Mouse (Mus musculus) layer of hippocampus, adult 11-12 months (tissue): ENCODE data around the gene Msantd2.

ENCODE experiments used
- DNase-seq: peaks from one replicate; pipeline ENCODE4 v3.0.0; 2022; ENCODE audit warnings: low spot score

The Msantd2 gene

GRCm38 (mm10) chr9:37504348-37504747, 15.2 kb downstream of the Msantd2 start:
- no peak for DNase-seq

- DNase-seq, result no peak
Measured at GRCm38 (mm10) chr9:37506023-37506422, 16.9 kb downstream of the Msantd2 start.

GRCm38 (mm10) chr9:37512097-37512496, 23.0 kb downstream of the Msantd2 start:
- DNase-seq, result no peak

GRCm38 (mm10) chr9:37514456-37514855, 25.3 kb downstream of the Msantd2 start:
- DNase-seq, result no peak

- no peak for DNase-seq
Measured at GRCm38 (mm10) chr9:37517467-37517866, 28.3 kb downstream of the Msantd2 start.

GRCm38 (mm10) chr9:37518991-37519390, 29.9 kb downstream of the Msantd2 start:
- no peak for DNase-seq

- DNase-seq, result no peak
Measured at GRCm38 (mm10) chr9:37519995-37520394, 30.9 kb downstream of the Msantd2 start.

- no peak for DNase-seq
Measured at GRCm38 (mm10) chr9:37525461-37525860, 36.3 kb downstream of the Msantd2 start.

GRCm38 (mm10) chr9:37526443-37527395, 37.6 kb downstream of the Msantd2 start:
- DNase-seq, result no peak

- DNase-seq, result no peak
Measured at GRCm38 (mm10) chr9:37527396-37528224, 38.5 kb downstream of the Msantd2 start, which contains the start of gene Esam. Gene Esam (plus strand): TSS chr9:37528078.

GRCm38 (mm10) chr9:37528225-37528970, 39.3 kb downstream of the Msantd2 start:
- DNase-seq, result no peak

GRCm38 (mm10) chr9:37530031-37530887, 41.1 kb downstream of the Msantd2 start:
- DNase-seq, result no peak

- no peak for DNase-seq
Measured at GRCm38 (mm10) chr9:37530888-37531705, 42.0 kb downstream of the Msantd2 start.

- DNase-seq, result no peak
Measured at GRCm38 (mm10) chr9:37536851-37537250, 47.7 kb downstream of the Msantd2 start.

- DNase-seq, result no peak
Measured at GRCm38 (mm10) chr9:37537658-37538250, 48.6 kb downstream of the Msantd2 start.

GRCm38 (mm10) chr9:37539170-37540025, 50.3 kb downstream of the Msantd2 start, which contains the start of gene Vsig2:
Gene Vsig2 (plus strand): TSS chr9:37539255.
- no peak for DNase-seq

- DNase-seq, result no peak
Measured at GRCm38 (mm10) chr9:37540226-37540625, 51.1 kb downstream of the Msantd2 start.

- DNase-seq, result no peak
Measured at GRCm38 (mm10) chr9:37540701-37541575, 51.8 kb downstream of the Msantd2 start.
